Mouse (Mus musculus) G1E (cell line): ENCODE measurements around the gene Dus3l. TPM values are rescaled to one million over a fixed set of nuclear protein-coding genes. Genes with fewer than 3 reads are reported as not detected.

Experiments used
- ATAC-seq: 2 replicates; pipeline ENCODE4 v1.8.0; 2016; ENCODE audit warnings: mild to moderate bottlenecking; ENCODE audit not compliant: insufficient number of reproducible peaks, poor library complexity, low FRiP score, severe bottlenecking; ENCODE audit errors: extremely low read depth
- DNase-seq: peaks from one replicate; pipeline ENCODE4 v3.0.0; 2012; ENCODE audit warnings: low spot score
- H3K27me3 ChIP-seq: 2 replicates; pipeline ENCODE4 v1.6.1; 2012; ENCODE audit warnings: mild to moderate bottlenecking, low read length, inconsistent platforms; ENCODE audit not compliant: insufficient read depth
- H3K36me3 ChIP-seq: replicated peaks from 2 replicates; pipeline ENCODE3; 2012; ENCODE audit warnings: mild to moderate bottlenecking, inconsistent platforms
- H3K4me1 ChIP-seq: 2 replicates; pipeline ENCODE4 v1.6.1; 2012; ENCODE audit warnings: low read depth, low read length, inconsistent platforms, mixed read lengths; ENCODE audit not compliant: insufficient read depth
- H3K4me3 ChIP-seq: 2 replicates; pipeline ENCODE4 v1.5.1; 2012; ENCODE audit warnings: low read depth, mild to moderate bottlenecking, inconsistent platforms, low read length, moderate library complexity, mixed read lengths
- H3K9me3 ChIP-seq: replicated peaks from 2 replicates; pipeline ENCODE4 v1.6.1; 2012; ENCODE audit warnings: inconsistent platforms
- CTCF ChIP-seq: IDR thresholded peaks from 2 replicates; pipeline ENCODE4 v1.5.1; 2012; ENCODE audit warnings: low read depth, low read length, inconsistent platforms, mixed read lengths
- GATA1 ChIP-seq: IDR thresholded peaks from 2 replicates; pipeline ENCODE4 v1.6.1; 2012; ENCODE audit warnings: borderline replicate concordance, low read length, inconsistent platforms, mixed read lengths
- GATA2 ChIP-seq: IDR thresholded peaks from 2 replicates; pipeline ENCODE4 v1.6.1; 2012; ENCODE audit warnings: low read depth, low read length, inconsistent platforms, borderline replicate concordance
- POLR2AphosphoS5 ChIP-seq: IDR thresholded peaks from 2 replicates; pipeline ENCODE4 v1.6.1; 2012; ENCODE audit warnings: low read depth, low read length, inconsistent platforms; ENCODE audit not compliant: insufficient replicate concordance
- TAL1 ChIP-seq: conservative IDR thresholded peaks from 2 replicates; pipeline ENCODE4 v1.6.1; 2012; ENCODE audit warnings: low read depth, low read length, inconsistent platforms, mixed read lengths
- polyA plus RNA-seq: library from polyadenylated mRNA; stranded (reverse); fragments of >175 nt; gene quantifications from 2 replicates; pipeline ENCODE4 v1.2.3, GENCODE M21; 2012
- total RNA-seq, 2 experiments: library from RNA; stranded (forward) in 1 of 2; stranded (reverse) in 1 of 2; fragments of 200-1000 nt in 1 of 2; fragments of >200 nt in 1 of 2; fragmentation: Nextera tagmentation in 1 of 2; gene quantifications; 2 replicates each; pipeline ENCODE4 v1.2.3; 2014 to 2017

Gene Dus3l
- total and polyA plus RNA-seq, 3 experiments = 8.7 to 52.5 (median 12.4) TPM

GRCm38 (mm10) chr17:56751404-56752072, 13.0 kb upstream of the Dus3l start:
- H3K4me3 ChIP-seq = no peak overlapping the region; the same call in 1 of the 2 replicates
- 0 out of 2 replicates have a peak, but pooled peaks cover 5% of the 10 kb centered on the region for H3K4me1 ChIP-seq
- DNase-seq (no peak), ATAC-seq (no peak)
- TF ChIP-seq GATA1 (no peak), POLR2AphosphoS5 (no peak), GATA2 (no peak), TAL1 (no peak), CTCF (no peak)
- H3K36me3 ChIP-seq = no peaks in the 10 kb centered on the region
- peaks cover 23% of the 10 kb centered on the region for H3K9me3 ChIP-seq
- peaks cover 75% of the 10 kb centered on the region for H3K27me3 ChIP-seq

- Histone ChIP-seq H3K4me1 (no peaks in the 10 kb centered on the region), H3K9me3 (peaks cover 41% of the 10 kb centered on the region), H3K4me3 (no peak overlapping the region), H3K27me3 (peaks cover 62% of the 10 kb centered on the region), H3K36me3 (no peaks in the 10 kb centered on the region)
- no peak for DNase-seq
- ATAC-seq = no peak
- no peak for TF ChIP-seq TAL1
- no peak for TF ChIP-seq GATA1
- no peak for TF ChIP-seq CTCF
- no peak for TF ChIP-seq POLR2AphosphoS5
- no peak for TF ChIP-seq GATA2
Observed at GRCm38 (mm10) chr17:56753452-56753851, 11.1 kb upstream of the Dus3l start.

GRCm38 (mm10) chr17:56754271-56755185, 10.0 kb upstream of the Dus3l start:
- peaks cover 60% of the 10 kb centered on the region for H3K27me3 ChIP-seq
- ATAC-seq (no peak), DNase-seq (no peak)
- TF ChIP-seq TAL1 (no peak), GATA1 (no peak), POLR2AphosphoS5 (no peak), CTCF (no peak), GATA2 (no peak)
- H3K4me1 ChIP-seq = 0 out of 2 replicates have a peak, but pooled peaks cover 3% of the 10 kb centered on the region
- no peak overlapping the region for H3K4me3 ChIP-seq
- H3K9me3 ChIP-seq = peaks cover 52% of the 10 kb centered on the region
- no peaks in the 10 kb centered on the region for H3K36me3 ChIP-seq

GRCm38 (mm10) chr17:56756703-56757399, 7.7 kb upstream of the Dus3l start:
- H3K4me1 ChIP-seq = peaks cover 23% of the 10 kb centered on the region
- peaks cover 41% of the 10 kb centered on the region for H3K9me3 ChIP-seq
- DNase-seq = no peak
- H3K36me3 ChIP-seq = no peaks in the 10 kb centered on the region
- no peak for TF ChIP-seq GATA1
- no peak for TF ChIP-seq POLR2AphosphoS5
- no peak for TF ChIP-seq CTCF
- TF ChIP-seq GATA2 = no peak
- no peak for TF ChIP-seq TAL1
- H3K4me3 ChIP-seq = peak overlapping the region; percentile 16; the same call in 1 of the 2 replicates
- peaks cover 53% of the 10 kb centered on the region for H3K27me3 ChIP-seq
- no peak for ATAC-seq

GRCm38 (mm10) chr17:56757416-56758123, 7.0 kb upstream of the Dus3l start, which contains the start of gene Nrtn:
Gene Nrtn (minus strand): TSS chr17:56757530.
- peaks cover 34% of the 10 kb centered on the region for H3K9me3 ChIP-seq
- H3K27me3 ChIP-seq = peaks cover 50% of the 10 kb centered on the region
- ATAC-seq (no peak), DNase-seq (no peak)
- H3K4me3 ChIP-seq = peak within 1 kb of the TSS; percentile 16; the same call in 1 of the 2 replicates
- H3K4me1 ChIP-seq = peaks cover 27% of the 10 kb centered on the region
- TF ChIP-seq TAL1 = no peak
- no peak for TF ChIP-seq GATA1
- no peak for TF ChIP-seq GATA2
- no peak for TF ChIP-seq CTCF
- no peak for TF ChIP-seq POLR2AphosphoS5
- H3K36me3 ChIP-seq = no peaks in the 10 kb centered on the region
